Mouse (Mus musculus): Measurements from ENCODE around the gene Gm10800. TPM values are rescaled to one million over a fixed set of nuclear protein-coding genes. Genes with fewer than 3 reads are reported as not detected.
"Not testable (repeated sequence)": the region's sequence is repeated elsewhere in the genome, so short reads cannot be mapped to it uniquely, and the experiment has no call there.

The Gm10800 gene
- total RNA-seq (2021): under 1 TPM in 1 of 2 experiments, not detected in 1; 0.72 TPM
- long read RNA-seq, experiment 1: 0 reads
- long read RNA-seq, experiment 2: 0 reads

GRCm38 (mm10) chr2:98667201-98667600 lies at the start of gene Gm10800:
TSS of gene Gm10800 (minus strand) at chr2:98667301.
- DNase-seq: not testable (repeated sequence)

DNA sequence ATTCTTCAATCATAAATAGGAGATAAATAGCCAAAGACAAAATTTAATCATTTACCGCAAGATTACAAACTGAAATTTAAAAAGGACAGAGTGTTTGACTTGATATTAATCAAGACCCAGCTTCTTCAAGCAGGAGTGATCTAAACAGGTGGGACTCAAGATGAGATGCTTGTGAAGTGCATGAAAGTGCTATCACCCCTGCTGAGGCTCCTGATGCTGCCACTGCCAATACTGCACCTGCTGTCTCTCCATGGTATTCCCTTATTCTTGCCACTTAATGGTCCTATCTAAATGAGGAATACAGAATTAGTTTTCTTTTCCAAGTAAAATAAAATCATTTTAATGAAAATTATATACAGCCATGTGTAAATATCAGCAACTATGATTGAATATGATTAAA lies 30.4 kb upstream of the Gm10800 start:
- DNase-seq: no peak

- DNase-seq: not testable (repeated sequence)
Measured at GRCm38 (mm10) chr2:98661937-98662336, 5.2 kb downstream of the Gm10800 start, which contains the start of gene Gm10801. TSS of gene Gm10801 (plus strand) at chr2:98662237.

Other genes with a start within 250 kb of the Gm10800 start
- gene Gm10801, start 5.1 kb downstream of the Gm10800 start, total RNA-seq (2021): not detected